Mouse (Mus musculus): ENCODE results near the gene Olfr1128. TPM values are rescaled to one million over a fixed set of nuclear protein-coding genes. Genes with fewer than 3 reads are reported as not detected.

Olfr1128 gene
- polyA plus RNA-seq (2012; fragmentation: generic; extraction: Trizol): not detected

DNA sequence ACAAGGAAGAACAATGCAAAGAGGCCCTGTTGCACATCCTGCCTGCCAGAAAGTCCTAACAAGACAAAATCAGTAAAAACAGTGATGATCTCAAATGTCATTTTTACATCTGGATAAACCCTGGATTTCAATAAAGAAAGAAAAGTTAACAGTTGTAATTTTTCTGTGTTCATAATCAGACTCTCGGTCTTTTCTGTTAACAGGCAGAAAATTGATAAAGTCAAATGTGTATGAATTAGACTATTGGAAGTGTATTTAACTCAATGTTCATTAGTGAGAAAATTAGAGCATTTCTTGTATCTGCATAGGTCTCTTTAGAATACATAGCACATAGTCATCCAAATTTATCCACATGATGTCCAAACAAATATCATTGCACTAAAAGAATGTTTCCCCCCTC is at the start of gene Olfr1128:
Olfr1128 (minus strand) TSS at position 101 of the 400 bp plus-strand sequence.

DNA sequence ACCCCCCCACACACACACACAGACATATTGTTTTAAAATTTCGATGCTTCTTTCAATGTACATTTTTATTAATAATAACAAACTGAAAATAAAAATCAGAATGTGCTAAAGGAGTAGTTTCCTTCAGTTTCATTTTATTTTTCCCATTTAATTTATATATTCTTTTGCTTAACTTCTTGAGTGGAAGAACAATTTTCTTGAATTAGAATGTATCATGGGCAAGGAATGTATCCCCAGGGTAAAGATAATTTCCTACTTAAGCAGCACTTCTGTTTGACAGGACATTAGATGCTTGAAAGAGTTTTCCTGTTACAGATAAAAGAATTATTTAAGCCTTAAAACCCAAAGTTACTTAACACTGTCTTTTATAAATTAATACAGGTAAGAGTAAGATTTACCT is 28.3 kb upstream of the Olfr1128 start, which contains the start of gene Olfr1129:
Olfr1129 (plus strand) TSS at position 301 of the 400 bp plus-strand sequence.

DNA sequence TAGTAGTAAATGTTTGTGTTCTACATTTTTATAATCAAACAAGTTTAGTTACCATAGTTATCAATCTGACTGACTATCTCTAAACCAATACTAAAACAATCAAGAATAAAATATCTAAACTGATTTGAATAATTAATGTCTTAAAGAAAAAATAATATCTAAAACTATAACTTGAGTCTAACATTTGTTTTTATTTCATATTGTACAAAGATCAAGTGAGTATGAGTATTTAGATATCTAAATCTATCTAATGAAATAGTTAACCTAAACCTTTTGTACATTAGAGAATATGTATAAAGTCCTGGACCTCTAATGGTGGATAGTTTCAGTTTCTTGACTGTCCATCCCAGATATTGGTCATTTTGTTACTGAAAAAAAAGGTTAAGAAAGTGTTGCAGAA is 13.8 kb downstream of the Olfr1128 start, which contains the start of gene Olfr153:
Olfr153 (plus strand) TSS at position 301 of the 400 bp plus-strand sequence.

DNA sequence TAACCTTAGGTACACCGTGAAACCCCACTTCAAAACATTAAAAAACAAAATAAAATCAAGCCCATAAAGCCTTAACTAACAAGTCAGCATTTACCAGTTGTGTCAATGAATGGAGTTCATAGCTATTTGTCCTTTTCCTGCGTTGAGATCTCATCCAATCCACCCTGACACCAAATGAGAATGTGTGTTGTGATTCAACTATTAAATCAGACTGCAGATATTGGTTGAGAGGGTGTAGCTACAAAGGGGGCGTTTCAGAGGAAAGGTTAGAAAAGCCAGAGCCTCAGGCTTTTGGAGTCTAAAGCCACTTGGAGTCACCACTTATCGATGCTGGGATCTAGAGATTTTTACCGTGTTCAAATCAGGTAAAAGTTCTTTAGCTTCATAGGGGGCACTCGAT is 39.1 kb downstream of the Olfr1128 start, which contains the start of gene Pramel6:
Pramel6 (plus strand) TSS at position 301 of the 400 bp plus-strand sequence.

DNA sequence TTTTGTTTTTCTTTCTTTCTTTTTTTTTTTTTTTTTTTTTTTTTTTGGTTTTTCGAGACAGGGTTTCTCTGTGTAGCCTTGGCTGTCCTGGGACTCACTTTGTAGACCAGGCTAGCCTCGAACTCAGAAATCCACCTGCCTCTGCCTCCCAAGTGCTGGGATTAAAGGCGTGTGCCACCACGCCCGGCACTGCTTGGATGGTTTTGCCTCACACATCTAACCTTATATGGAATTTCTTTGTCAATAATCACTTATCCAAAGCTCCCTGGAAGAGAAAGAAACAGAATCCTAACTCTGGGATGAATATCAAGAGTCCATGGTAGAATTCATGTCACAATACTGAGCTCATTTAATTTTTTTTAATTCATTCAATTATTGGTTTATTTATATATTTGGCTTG is 48.3 kb downstream of the Olfr1128 start, which contains the start of gene Pramel7:
Pramel7 (minus strand) TSS at position 101 of the 400 bp plus-strand sequence.

Other genes starting within 250 kb of the Olfr1128 start
- gene Olfr1118, start 238.0 kb downstream of the Olfr1128 start, polyA plus RNA-seq (2012; fragmentation: generic; extraction: Trizol): not detected
- not detected for gene Olfr1120, start 190.7 kb downstream of the Olfr1128 start, polyA plus RNA-seq (2012; fragmentation: generic; extraction: Trizol)
- not detected for gene Olfr1121, start 175.6 kb downstream of the Olfr1128 start, polyA plus RNA-seq (2012; fragmentation: generic; extraction: Trizol)
- not detected for gene Olfr1122, start 159.7 kb downstream of the Olfr1128 start, polyA plus RNA-seq (2012; fragmentation: generic; extraction: Trizol)
- not detected for gene Olfr1123, start 128.9 kb downstream of the Olfr1128 start, polyA plus RNA-seq (2012; fragmentation: generic; extraction: Trizol)
- gene Olfr1124, start 115.3 kb downstream of the Olfr1128 start, polyA plus RNA-seq (2012; fragmentation: generic; extraction: Trizol): not detected
- gene Olfr1126, start 91.6 kb downstream of the Olfr1128 start, polyA plus RNA-seq (2012; fragmentation: generic; extraction: Trizol): not detected
- gene Pramel7, start 48.4 kb downstream of the Olfr1128 start, polyA plus RNA-seq (2012; fragmentation: generic; extraction: Trizol): not detected
- not detected for gene Pramel6, start 39.0 kb downstream of the Olfr1128 start, polyA plus RNA-seq (2012; fragmentation: generic; extraction: Trizol)
- not detected for gene Olfr153, start 13.7 kb downstream of the Olfr1128 start, polyA plus RNA-seq (2012; fragmentation: generic; extraction: Trizol)
- not detected for gene Olfr1129, start 28.4 kb upstream of the Olfr1128 start, polyA plus RNA-seq (2012; fragmentation: generic; extraction: Trizol)
- not detected for gene Olfr1130, start 60.7 kb upstream of the Olfr1128 start, polyA plus RNA-seq (2012; fragmentation: generic; extraction: Trizol)
- not detected for gene Olfr1131, start 81.6 kb upstream of the Olfr1128 start, polyA plus RNA-seq (2012; fragmentation: generic; extraction: Trizol)
- gene Olfr1132, start 92.0 kb upstream of the Olfr1128 start, polyA plus RNA-seq (2012; fragmentation: generic; extraction: Trizol): not detected
- not detected for gene Olfr1133, start 101.8 kb upstream of the Olfr1128 start, polyA plus RNA-seq (2012; fragmentation: generic; extraction: Trizol)
- gene Olfr1134, start 112.9 kb upstream of the Olfr1128 start, polyA plus RNA-seq (2012; fragmentation: generic; extraction: Trizol): not detected
- gene Olfr1135, start 128.1 kb upstream of the Olfr1128 start, polyA plus RNA-seq (2012; fragmentation: generic; extraction: Trizol): not detected
- not detected for gene Olfr1136, start 148.4 kb upstream of the Olfr1128 start, polyA plus RNA-seq (2012; fragmentation: generic; extraction: Trizol)
- not detected for gene Olfr1137, start 167.6 kb upstream of the Olfr1128 start, polyA plus RNA-seq (2012; fragmentation: generic; extraction: Trizol)
- not detected for gene Olfr1138, start 194.4 kb upstream of the Olfr1128 start, polyA plus RNA-seq (2012; fragmentation: generic; extraction: Trizol)
- not detected for gene Olfr1140, start 198.2 kb upstream of the Olfr1128 start, polyA plus RNA-seq (2012; fragmentation: generic; extraction: Trizol)
- gene Olfr1141, start 208.4 kb upstream of the Olfr1128 start, polyA plus RNA-seq (2012; fragmentation: generic; extraction: Trizol): not detected
- not detected for gene Olfr152, start 233.9 kb upstream of the Olfr1128 start, polyA plus RNA-seq (2012; fragmentation: generic; extraction: Trizol)

Measured in C3H10T1/2 (cell line).